Mouse (Mus musculus): ENCODE results near the gene Zfyve28. TPM values are rescaled to one million over a fixed set of nuclear protein-coding genes. Genes with fewer than 3 reads are reported as not detected.

Gene Zfyve28
- polyA plus RNA-seq, 2 experiments from 2014 or later, result 4.4 to 4.5 TPM

- no peak for ATAC-seq
Measured at GRCm38 (mm10) chr5:34204911-34205310, 83.3 kb downstream of the Zfyve28 start.

- no peak for ATAC-seq
Measured at GRCm38 (mm10) chr5:34202006-34202405, 86.2 kb downstream of the Zfyve28 start.

- no peak for ATAC-seq
Measured at GRCm38 (mm10) chr5:34201396-34201795, 86.9 kb downstream of the Zfyve28 start.

- no peak for ATAC-seq
Measured at GRCm38 (mm10) chr5:34198615-34199014, 89.6 kb downstream of the Zfyve28 start.

GRCm38 (mm10) chr5:34197243-34197642 lies 91.0 kb downstream of the Zfyve28 start:
- ATAC-seq, result no peak

- peak; percentile 92 for ATAC-seq
Measured at GRCm38 (mm10) chr5:34196423-34196822, 91.8 kb downstream of the Zfyve28 start.

GRCm38 (mm10) chr5:34195786-34196185 lies 92.5 kb downstream of the Zfyve28 start:
- no peak for ATAC-seq

- no peak for ATAC-seq
Measured at GRCm38 (mm10) chr5:34194975-34195662, 93.1 kb downstream of the Zfyve28 start.

- no peak for ATAC-seq
Measured at GRCm38 (mm10) chr5:34194426-34194825, 93.8 kb downstream of the Zfyve28 start.

- no peak for ATAC-seq
Measured at GRCm38 (mm10) chr5:34191843-34192242, 96.4 kb downstream of the Zfyve28 start.

GRCm38 (mm10) chr5:34191021-34191420 lies 97.2 kb downstream of the Zfyve28 start:
- no peak for ATAC-seq

GRCm38 (mm10) chr5:34189521-34189920 lies 98.7 kb downstream of the Zfyve28 start:
- no peak for ATAC-seq

GRCm38 (mm10) chr5:34188856-34189255 lies 99.4 kb downstream of the Zfyve28 start:
- ATAC-seq, result no peak

- peak; percentile 92 for ATAC-seq
Measured at GRCm38 (mm10) chr5:34187601-34188316, 100.5 kb downstream of the Zfyve28 start, which contains the start of gene Mxd4. Gene Mxd4 (minus strand): TSS chr5:34187720.

GRCm38 (mm10) chr5:34186961-34187391 lies 101.3 kb downstream of the Zfyve28 start:
- ATAC-seq, result no peak

GRCm38 (mm10) chr5:34186391-34186790 lies 101.9 kb downstream of the Zfyve28 start:
- no peak for ATAC-seq

GRCm38 (mm10) chr5:34185791-34186190 lies 102.5 kb downstream of the Zfyve28 start:
- no peak for ATAC-seq

GRCm38 (mm10) chr5:34185051-34185580 lies 103.1 kb downstream of the Zfyve28 start:
- ATAC-seq, result no peak

GRCm38 (mm10) chr5:34183976-34184375 lies 104.3 kb downstream of the Zfyve28 start:
- no peak for ATAC-seq

GRCm38 (mm10) chr5:34183156-34183880 lies 104.9 kb downstream of the Zfyve28 start:
- no peak for ATAC-seq

GRCm38 (mm10) chr5:34182486-34182885 lies 105.8 kb downstream of the Zfyve28 start:
- no peak for ATAC-seq

- ATAC-seq, result no peak
Measured at GRCm38 (mm10) chr5:34177821-34178220, 110.4 kb downstream of the Zfyve28 start.

- no peak for ATAC-seq
Measured at GRCm38 (mm10) chr5:34177091-34177490, 111.2 kb downstream of the Zfyve28 start.
